Mouse (Mus musculus) stomach, postnatal 0 days (tissue): ENCODE measurements at regions not wholly inside any gene's neighbourhood (a gene's known extent, or its start where the extent isn't known, plus 50 kb on each side); places are given as distances from the start of the nearest gene placed in this dataset.
A peak's percentile ranks its signal among the peaks of the same experiment; 100 is the strongest.

ENCODE experiments used
- ATAC-seq: fragments of 200-750 bp; cut with Nextera tagmentation; 2 replicates; pipeline ENCODE4 v1.8.0; 2017; ENCODE audit not compliant: low FRiP score, low TSS enrichment
- DNase-seq: peaks from one replicate; pipeline ENCODE4 v3.0.0-alpha.2; 2016; ENCODE audit warnings: low spot score
- H3K27ac ChIP-seq: fragments of 300-500 bp; sonication (generic); replicated peaks from 2 replicates; pipeline ENCODE4 v1.5.1; 2014; ENCODE audit warnings: mild to moderate bottlenecking, control low read depth
- H3K27me3 ChIP-seq: fragments of 300-500 bp; sonication (generic); 2 replicates; pipeline ENCODE4 v1.6.1; 2014; ENCODE audit warnings: low read length; ENCODE audit not compliant: control insufficient read depth, insufficient read depth
- H3K36me3 ChIP-seq: fragments of 300-500 bp; sonication (generic); 2 replicates; pipeline ENCODE4 v1.6.1; 2014; ENCODE audit warnings: low read length, mixed read lengths; ENCODE audit not compliant: control insufficient read depth, insufficient read depth
- H3K4me1 ChIP-seq: fragments of 300-500 bp; sonication (generic); replicated peaks from 2 replicates; pipeline ENCODE4 v1.6.1; 2014; ENCODE audit warnings: antibody characterized with exemption; ENCODE audit not compliant: control insufficient read depth, insufficient read depth
- H3K4me2 ChIP-seq: fragments of 300-500 bp; sonication (generic); replicated peaks from 2 replicates; pipeline ENCODE4 v1.6.1; 2014; ENCODE audit warnings: low read depth, mild to moderate bottlenecking, control low read depth, moderate library complexity
- H3K4me3 ChIP-seq: fragments of 300-500 bp; sonication (generic); 2 replicates; pipeline ENCODE4 v1.5.1; 2014; ENCODE audit warnings: low read depth, low read length, control low read depth
- H3K9ac ChIP-seq: fragments of 300-500 bp; sonication (generic); 2 replicates; pipeline ENCODE4 v1.6.1; 2014; ENCODE audit warnings: mild to moderate bottlenecking, low read length, control low read depth, mixed read lengths
- H3K9me3 ChIP-seq: fragments of 300-500 bp; sonication (generic); 2 replicates; pipeline ENCODE4 v1.6.1; 2016; ENCODE audit warnings: low read length; ENCODE audit not compliant: control insufficient read depth
- CTCF ChIP-seq: IDR thresholded peaks from 2 replicates; pipeline ENCODE4 v1.5.1; 2016; ENCODE audit warnings: antibody characterized with exemption, low read depth, mild to moderate bottlenecking, moderate library complexity
- EP300 ChIP-seq: optimal IDR thresholded peaks from 2 replicates; pipeline ENCODE3; 2016; ENCODE audit warnings: antibody characterized with exemption
- WGBS: fragments of 180-500 bp; shearing (Covaris S2); extraction: QIAGEN DNeasy Blood & Tissue Kit; methylation state at CpG from one replicate; pipeline ENCODE4 v1.1.7; 2014; 5-methylcytosine and 5-hydroxymethylcytosine counted together

DNA sequence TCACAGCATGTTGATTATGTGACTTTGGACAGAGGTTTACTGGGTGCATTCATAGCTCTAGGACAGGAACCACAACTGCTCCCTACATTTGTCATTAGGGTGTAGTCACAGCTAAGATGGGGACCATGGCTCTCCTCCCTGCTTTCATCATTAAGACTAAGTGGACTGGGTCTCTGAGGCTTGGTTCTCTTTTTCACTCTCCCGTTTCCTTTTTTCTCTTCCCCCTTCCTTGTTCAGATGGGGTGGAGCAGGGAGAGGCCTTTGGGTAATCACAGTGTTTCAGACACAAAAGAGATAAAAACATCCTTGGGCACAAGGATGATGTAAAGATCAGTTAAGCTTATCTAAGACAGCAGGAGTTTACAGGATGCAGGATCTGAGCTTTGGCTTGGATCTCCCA lies 144.8 kb downstream of the Efnb2 start:
- no peak overlapping the region for H3K4me3 ChIP-seq
- 39% methylated on average over 1 of the region's 1 CpGs for WGBS
- no peak overlapping the region for H3K27ac ChIP-seq
- no peaks in the 10 kb centered on the region for H3K36me3 ChIP-seq
- TF ChIP-seq EP300 (no peak), CTCF (no peak)
- H3K4me1 ChIP-seq = no peaks in the 10 kb centered on the region
- no peak overlapping the region for H3K4me2 ChIP-seq
- H3K27me3 ChIP-seq = no peaks in the 10 kb centered on the region
- H3K9ac ChIP-seq = no peak overlapping the region
- no peaks in the 10 kb centered on the region for H3K9me3 ChIP-seq
- DNase-seq (no peak), ATAC-seq (no peak)

DNA sequence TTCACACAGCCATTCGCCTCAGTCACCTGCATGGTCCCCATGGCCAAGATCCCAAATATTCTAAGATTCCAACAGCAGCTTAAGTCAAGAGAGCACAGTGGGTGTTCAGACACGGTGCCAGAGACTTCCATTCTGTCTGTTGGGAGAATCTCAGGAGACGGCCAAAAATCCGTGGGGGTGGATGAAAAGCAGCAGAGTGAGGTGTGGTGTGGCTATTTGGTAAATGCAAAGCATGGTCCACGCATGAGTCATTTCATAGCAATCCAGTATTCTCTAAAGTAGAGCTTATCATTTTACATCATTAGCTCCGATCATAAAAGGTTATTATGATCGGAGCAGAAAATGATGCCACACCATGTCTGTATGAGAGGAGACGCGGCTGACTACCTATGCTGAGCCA lies 161.1 kb downstream of the Efnb2 start:
- no peak for ATAC-seq
- Histone ChIP-seq H3K36me3 (no peaks in the 10 kb centered on the region), H3K4me3 (no peak overlapping the region), H3K9me3 (no peaks in the 10 kb centered on the region), H3K27ac (no peak overlapping the region), H3K9ac (no peak overlapping the region), H3K4me1 (no peaks in the 10 kb centered on the region), H3K4me2 (no peak overlapping the region), H3K27me3 (no peaks in the 10 kb centered on the region)
- TF ChIP-seq EP300 = no peak
- TF ChIP-seq CTCF = no peak
- DNase-seq = no peak
- 85% methylated on average over 9 of the region's 9 CpGs for WGBS

DNA sequence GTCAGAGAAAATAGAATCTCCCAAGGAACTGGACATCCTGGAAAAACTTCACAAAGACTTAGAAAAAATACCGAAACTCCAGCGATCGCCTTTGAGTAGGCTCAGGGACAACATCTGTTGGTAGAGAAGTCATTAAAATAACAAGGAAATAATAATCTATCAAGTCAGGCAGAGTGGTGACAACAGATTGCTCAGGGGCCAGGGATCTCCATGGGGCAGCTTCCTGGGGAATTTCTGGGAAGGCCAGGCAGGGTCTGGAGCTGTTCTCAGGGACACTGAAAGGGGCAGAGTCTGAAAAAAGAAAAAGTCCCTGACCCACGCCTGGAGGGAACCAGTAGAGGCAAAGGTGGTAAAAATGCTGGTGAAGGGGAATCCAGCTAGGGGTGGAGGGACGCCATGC lies 162.3 kb downstream of the Efnb2 start:
- Histone ChIP-seq H3K9ac (no peak overlapping the region), H3K4me2 (no peak overlapping the region), H3K36me3 (no peaks in the 10 kb centered on the region), H3K27me3 (no peaks in the 10 kb centered on the region), H3K9me3 (no peaks in the 10 kb centered on the region), H3K27ac (no peak overlapping the region), H3K4me3 (no peak overlapping the region), H3K4me1 (no peaks in the 10 kb centered on the region)
- ATAC-seq (no peak), DNase-seq (no peak)
- 63% methylated on average over 5 of the region's 5 CpGs for WGBS
- TF ChIP-seq CTCF = no peak
- TF ChIP-seq EP300 = no peak

DNA sequence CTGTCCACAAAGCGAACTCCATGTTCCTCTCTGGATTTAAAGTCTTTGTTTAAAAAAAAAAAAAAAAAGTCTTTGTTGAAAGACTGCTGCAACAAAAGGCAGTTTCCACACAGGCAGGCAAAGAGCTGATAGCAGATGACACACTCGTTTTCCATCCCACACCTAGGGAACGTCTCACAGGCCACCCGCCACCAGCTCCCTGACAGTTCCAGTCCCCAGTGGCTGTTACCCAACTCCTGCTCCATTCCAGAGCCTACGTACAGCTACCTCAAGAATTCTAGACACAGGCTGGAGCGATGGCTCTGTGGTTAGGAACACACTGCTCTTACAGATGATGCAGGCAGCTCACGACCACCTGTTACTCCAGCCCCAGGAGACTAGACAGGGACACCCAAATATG lies 165.6 kb downstream of the Efnb2 start:
- no peak overlapping the region for H3K4me2 ChIP-seq
- no peaks in the 10 kb centered on the region for H3K27me3 ChIP-seq
- no peak overlapping the region for H3K27ac ChIP-seq
- no peaks in the 10 kb centered on the region for H3K9me3 ChIP-seq
- DNase-seq (no peak), ATAC-seq (no peak)
- no peak overlapping the region for H3K9ac ChIP-seq
- H3K4me1 ChIP-seq = no peaks in the 10 kb centered on the region
- TF ChIP-seq CTCF (no peak), EP300 (no peak)
- 78% methylated on average over 7 of the region's 7 CpGs for WGBS
- H3K36me3 ChIP-seq = no peaks in the 10 kb centered on the region
- no peak overlapping the region for H3K4me3 ChIP-seq

DNA sequence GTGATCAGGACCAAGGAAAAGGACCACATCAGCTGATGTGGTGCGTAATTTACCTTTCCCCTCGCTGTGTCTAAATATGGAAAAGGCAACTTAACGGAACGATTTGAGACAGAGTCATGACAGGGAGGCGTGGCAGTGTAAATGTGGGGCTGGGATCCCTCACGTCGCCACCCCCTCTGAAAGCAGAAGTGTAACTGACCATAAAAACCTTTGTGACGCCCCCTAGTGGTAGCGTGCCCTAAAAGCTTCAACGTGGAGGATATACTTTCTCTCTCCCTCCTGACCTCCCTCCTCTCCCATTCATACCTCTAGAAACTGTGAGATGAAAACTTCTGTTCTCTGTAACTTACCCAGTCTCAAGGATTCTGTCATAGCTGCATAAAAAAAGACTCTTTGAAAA lies 166.8 kb downstream of the Efnb2 start:
- Histone ChIP-seq H3K4me3 (no peak overlapping the region), H3K27ac (no peak overlapping the region), H3K4me2 (no peak overlapping the region), H3K9me3 (no peaks in the 10 kb centered on the region), H3K9ac (no peak overlapping the region), H3K4me1 (no peaks in the 10 kb centered on the region), H3K36me3 (no peaks in the 10 kb centered on the region), H3K27me3 (no peaks in the 10 kb centered on the region)
- 92% methylated on average over 10 of the region's 10 CpGs for WGBS
- no peak for ATAC-seq
- no peak for DNase-seq
- TF ChIP-seq CTCF (peak; percentile 16; the same call in 1 of the 2 replicates), EP300 (no peak)

DNA sequence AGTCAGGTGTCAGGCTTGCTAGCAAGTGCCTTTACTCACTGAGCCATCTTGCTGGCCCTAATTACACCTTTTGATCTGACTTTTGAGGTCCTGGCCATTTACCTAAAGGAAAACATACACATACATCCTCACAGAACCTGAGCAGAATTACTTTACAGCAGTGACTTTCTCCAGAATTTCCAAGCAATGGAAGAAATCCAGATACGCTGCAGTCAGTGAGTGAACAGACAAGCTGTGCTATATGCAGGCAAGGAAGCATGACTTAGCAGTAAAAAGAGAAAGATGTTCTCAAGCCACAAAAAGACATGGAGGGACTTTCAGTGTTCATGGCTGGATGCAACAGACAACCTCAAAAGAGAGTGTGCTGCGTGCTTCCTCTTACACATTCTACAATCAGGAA lies 169.1 kb downstream of the Efnb2 start:
- TF ChIP-seq CTCF (no peak), EP300 (no peak)
- ATAC-seq (no peak), DNase-seq (no peak)
- 77% methylated on average over 2 of the region's 2 CpGs for WGBS
- Histone ChIP-seq H3K36me3 (no peaks in the 10 kb centered on the region), H3K4me3 (no peak overlapping the region), H3K9me3 (no peaks in the 10 kb centered on the region), H3K27ac (no peak overlapping the region), H3K27me3 (no peaks in the 10 kb centered on the region), H3K9ac (no peak overlapping the region), H3K4me1 (peaks cover 4% of the 10 kb centered on the region; the same call in 1 of the 2 replicates), H3K4me2 (no peak overlapping the region)
